Mouse (Mus musculus): ENCODE measurements around the gene 3830406C13Rik. TPM values are rescaled to one million over a fixed set of nuclear protein-coding genes. Genes with fewer than 3 reads are reported as not detected.

Gene 3830406C13Rik
- polyA plus RNA-seq, 1 experiment from 2014 or later = 31.9 TPM

Other genes starting within 250 kb of the 3830406C13Rik start
- 0.15 and 0.17 TPM in 2 replicates for gene Gm49355, start 197 bp upstream of the 3830406C13Rik start, polyA plus RNA-seq (2015; fragmentation: Nextera tagmentation; extraction: Ambion mirVana)
- 6.9 and 8.1 TPM in 2 replicates for gene Fezf2, start 64.0 kb downstream of the 3830406C13Rik start, polyA plus RNA-seq (2015; fragmentation: Nextera tagmentation; extraction: Ambion mirVana)